Mouse (Mus musculus): ENCODE data around the gene Exosc5. TPM values are rescaled to one million over a fixed set of nuclear protein-coding genes. Genes with fewer than 3 reads are reported as not detected.

Exosc5 gene
- total RNA-seq, 2 experiments from 2014 or later: 20.3 to 23.2 TPM

Other genes with a start within 250 kb of the Exosc5 start
- not detected for gene Cxcl17, start 246.3 kb upstream of the Exosc5 start, total RNA-seq (2021)
- gene Ceacam1, start 181.6 kb upstream of the Exosc5 start, total RNA-seq (2021): 1 to 10 TPM; 3.0 to 6.1 TPM
- under 1 TPM; 0.64 to 0.79 TPM for gene Ceacam2, start 119.3 kb upstream of the Exosc5 start, total RNA-seq (2021)
- not detected for gene Erich4, start 43.3 kb upstream of the Exosc5 start, total RNA-seq (2021)
- gene Dmac2, start 39.8 kb upstream of the Exosc5 start, total RNA-seq (2021): 10 to 100 TPM; 37.7 to 43.0 TPM
- gene B3gnt8, start 32.5 kb upstream of the Exosc5 start, total RNA-seq (2021): 1 to 10 TPM; 1.0 to 1.8 TPM
- 100 to 1,000 TPM in 1 of 2 experiments, 10 to 100 TPM in 1; 97.3 to 106 TPM for gene Bckdha, start 183 bp upstream of the Exosc5 start, total RNA-seq (2021)
- not detected for gene Tmem91, start 16.0 kb downstream of the Exosc5 start, total RNA-seq (2021)
- gene B9d2, start 21.6 kb downstream of the Exosc5 start, total RNA-seq (2021): 1 to 10 TPM; 6.9 to 9.7 TPM
- 1 to 10 TPM; 6.0 to 6.2 TPM for gene Tgfb1, start 27.8 kb downstream of the Exosc5 start, total RNA-seq (2021)
- 10 to 100 TPM; 37.2 to 38.2 TPM for gene Ccdc97, start 59.9 kb downstream of the Exosc5 start, total RNA-seq (2021)
- 10 to 100 TPM; 60.4 to 62.0 TPM for gene Hnrnpul1, start 95.6 kb downstream of the Exosc5 start, total RNA-seq (2021)
- gene Axl, start 129.5 kb downstream of the Exosc5 start, total RNA-seq (2021): 10 to 100 TPM; 39.1 to 44.9 TPM
- under 1 TPM; 0.17 to 0.18 TPM for gene Cyp2s1, start 157.7 kb downstream of the Exosc5 start, total RNA-seq (2021)
- not detected for gene Cyp2b10, start 238.5 kb downstream of the Exosc5 start, total RNA-seq (2021)